Mouse (Mus musculus): ENCODE results near the gene Rnf10.

Gene Rnf10

GRCm38 (mm10) chr5:115234519-115234918 is 38.2 kb downstream of the Rnf10 start:
- no peak for DNase-seq

DNA sequence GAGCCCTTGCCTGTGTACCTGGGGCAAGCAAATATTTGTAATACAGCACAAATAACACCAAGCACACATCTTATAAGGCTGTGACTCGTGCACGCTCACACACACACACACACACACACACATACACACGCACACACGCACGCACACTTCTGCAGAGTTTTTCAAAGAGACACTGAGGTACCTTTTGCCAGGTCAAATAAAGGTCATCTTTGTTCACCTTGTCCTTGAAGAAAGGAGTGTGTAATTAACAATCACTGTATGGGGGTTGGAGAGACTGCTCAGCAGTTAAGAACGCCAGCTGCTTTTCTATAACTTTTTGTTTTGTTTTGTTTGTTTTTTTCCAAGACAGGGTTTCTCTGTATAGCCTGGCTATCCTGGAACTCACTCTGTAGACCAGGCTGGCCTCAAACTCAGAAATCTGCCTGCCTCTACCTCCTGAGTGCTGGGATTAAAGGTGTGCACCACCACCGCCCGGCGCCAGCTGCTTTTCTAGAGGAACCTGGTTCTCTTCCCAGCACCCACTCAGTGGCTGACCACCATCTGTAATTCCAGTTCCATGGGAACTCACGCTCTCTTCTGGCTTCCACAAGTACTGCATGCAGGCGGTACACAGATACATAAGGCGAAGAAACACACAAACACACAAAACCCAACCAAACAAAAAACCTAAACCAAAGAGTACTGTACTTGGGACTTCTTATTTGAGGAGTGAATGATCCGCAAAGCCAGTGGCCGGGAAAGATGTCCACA is 39.5 kb downstream of the Rnf10 start:
- no peak for DNase-seq

GRCm38 (mm10) chr5:115232516-115232915 is 40.2 kb downstream of the Rnf10 start:
- no peak for DNase-seq

DNA sequence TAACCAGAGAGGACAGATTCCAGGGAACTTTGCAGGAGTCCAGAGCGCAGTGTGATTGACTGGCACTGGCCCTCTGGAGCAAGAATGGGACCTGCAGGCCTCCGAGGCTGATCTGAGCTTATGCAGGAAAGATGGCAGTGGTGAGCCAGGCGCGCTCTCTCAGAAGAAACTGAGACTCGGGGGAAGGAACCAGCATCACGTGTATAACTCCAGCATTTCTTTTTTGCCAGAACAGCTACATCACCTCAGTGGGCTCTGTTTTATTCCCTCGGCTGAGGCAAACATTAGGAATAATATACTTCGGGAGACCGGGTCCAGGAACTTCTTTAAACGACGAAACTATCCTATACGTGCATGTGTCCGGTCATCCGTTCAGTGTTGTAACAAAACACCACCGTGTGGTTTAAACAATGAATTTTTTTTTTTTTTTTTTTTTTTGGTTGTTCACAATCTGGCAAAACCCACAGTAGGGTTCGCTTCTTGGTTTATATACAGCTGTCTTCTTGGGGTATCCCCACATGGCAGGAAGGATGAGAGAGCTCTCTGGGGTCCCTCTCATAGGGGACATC is 41.1 kb downstream of the Rnf10 start:
- DNase-seq = no peak

DNA sequence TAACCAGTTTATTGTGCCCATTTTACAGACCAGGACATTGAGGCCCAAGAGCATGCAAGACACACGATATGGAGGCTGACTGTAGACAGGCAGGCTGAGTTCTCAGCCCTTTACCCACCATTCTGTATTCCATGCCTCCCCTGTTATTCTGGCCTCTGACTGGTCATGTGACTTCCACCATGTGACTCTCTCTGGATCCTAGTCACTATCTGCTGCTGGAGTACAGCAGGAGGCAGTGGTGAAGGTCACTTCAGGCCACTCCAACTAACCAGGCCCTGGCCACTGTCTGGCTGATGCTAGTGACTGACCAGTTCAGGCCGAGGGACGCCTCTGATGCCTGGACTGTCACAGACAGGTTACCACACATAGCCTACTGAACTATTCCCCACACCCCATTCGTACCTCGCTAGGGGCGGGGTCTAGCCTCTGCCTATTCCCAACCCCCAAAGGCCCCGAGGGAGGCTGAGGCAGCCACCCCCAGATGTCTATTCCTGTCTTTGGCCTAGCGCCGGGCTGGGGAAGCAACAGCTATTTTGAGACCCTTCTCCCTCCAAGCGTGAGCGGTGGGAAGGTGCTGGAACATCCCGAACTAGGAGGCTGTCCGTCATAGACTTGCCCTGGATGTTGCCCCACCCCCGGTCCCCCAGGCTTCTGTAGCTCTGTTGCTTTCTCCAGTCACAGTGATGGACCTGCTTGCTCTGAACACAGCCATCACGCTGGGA is 41.7 kb downstream of the Rnf10 start:
- no peak for DNase-seq

DNA sequence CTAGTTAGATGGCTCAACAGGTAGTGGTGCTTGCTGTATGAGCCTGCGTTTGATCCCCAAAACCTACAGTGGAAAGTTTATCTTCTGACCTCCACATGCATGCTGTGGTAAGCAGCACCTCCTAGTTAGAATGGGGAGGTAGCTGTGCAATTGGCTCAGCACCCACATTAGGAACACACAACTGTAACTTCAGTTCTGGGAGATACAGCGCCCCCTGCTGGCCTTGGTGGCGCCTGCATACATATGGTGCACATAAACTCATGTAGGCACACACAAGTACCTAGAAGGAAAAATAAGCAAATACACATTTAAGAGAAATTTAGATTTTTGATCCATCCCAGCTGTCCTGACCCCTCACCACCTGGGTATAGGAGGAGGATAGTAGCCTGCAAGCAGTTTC is 50.2 kb downstream of the Rnf10 start:
- DNase-seq = no peak

DNA sequence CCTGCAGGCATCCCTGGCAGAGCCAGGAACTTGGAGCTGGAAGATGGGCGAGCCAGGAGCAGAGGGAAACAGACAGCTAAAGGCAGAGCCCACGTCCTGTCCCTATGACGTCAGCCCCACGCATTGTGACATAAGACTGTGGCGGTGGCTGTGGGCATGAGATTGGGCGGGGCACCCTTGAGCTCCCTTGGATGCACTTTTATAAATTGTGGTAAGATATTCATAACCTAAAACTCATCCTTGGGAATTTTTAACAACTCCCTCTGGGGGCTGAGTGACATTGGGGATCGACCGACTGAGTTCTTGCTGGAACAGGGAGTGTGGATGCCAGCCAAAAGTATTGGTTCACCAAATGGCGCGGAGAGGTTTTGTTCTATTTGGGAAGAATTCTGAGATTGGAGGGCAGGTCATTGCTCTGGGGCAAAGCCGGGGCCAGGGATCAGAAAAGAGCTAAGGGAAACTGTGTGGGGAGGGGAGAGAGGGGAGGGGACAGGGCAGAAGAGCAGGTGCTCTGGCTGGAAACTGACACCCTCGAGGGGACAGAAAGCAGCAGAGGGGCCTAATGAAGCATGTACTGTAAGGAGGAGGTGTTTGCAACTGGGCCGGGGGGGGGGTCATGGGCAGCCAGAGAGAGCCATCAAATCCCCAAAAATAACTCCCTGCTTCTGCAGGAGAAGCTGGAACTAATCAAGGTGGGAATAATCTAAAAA is 51.6 kb downstream of the Rnf10 start:
- no peak for DNase-seq

DNA sequence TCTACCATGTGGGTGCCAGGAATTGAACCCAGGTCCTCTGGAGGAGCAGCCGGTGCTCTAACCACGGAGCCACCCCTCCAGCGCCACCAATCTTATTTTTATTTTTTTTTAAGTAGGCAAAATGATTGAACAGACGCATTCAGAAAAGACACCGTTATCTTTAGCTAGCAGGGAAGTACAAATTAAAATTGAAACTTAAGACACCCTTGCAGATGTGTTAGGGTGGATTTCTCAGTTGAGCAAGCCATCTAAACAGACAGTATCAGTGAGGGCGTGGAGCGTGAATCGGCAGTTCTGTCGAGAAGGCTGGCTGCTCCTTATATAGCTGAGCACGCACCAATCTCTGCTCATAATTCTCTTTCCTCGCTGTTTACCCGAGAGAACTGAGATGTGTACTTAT is 54.7 kb downstream of the Rnf10 start:
- no peak for DNase-seq

DNA sequence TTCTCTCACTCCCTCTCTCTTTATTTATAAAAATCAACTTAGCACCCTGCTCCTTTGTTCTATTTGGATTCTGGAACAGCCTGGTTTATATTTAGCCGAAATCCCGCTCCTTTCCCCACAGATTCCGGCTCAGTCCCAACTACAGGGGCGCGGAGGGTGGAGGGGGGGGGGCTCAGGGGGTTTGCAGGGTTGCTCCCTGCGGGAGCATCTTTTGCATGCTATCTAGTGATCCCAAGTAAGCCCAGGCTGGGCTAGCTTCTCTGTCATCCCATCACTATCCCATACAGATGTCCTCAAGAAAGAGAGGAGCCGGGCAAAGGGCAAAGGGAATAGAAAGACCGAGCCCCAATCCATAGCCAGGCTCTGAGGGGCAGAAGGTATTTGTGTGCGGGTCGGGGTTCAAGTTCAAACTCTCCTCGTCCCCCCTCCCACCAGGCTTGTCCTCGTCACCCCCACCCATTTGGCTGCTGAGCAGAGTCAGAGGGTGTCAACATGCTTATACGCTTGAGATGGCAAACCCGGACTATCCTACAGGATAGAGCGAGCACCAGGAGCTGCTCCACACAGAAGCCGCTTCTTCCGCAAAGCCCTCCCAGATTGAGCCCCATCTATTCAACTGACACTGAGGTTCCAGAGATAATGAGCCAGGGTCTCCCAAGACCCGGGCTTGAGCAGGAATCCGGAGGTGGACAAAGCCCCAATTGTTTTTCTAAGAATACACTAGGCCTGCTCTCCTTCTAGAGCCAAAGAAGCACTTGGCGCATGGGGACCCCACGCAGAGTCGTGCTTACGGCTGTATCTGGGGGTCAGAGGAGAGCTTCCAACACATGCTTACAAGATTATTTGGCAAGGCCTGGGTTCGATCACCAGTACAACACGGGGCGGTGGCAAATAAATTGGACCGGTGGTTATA is 57.2 kb downstream of the Rnf10 start:
- DNase-seq = no peak

DNA sequence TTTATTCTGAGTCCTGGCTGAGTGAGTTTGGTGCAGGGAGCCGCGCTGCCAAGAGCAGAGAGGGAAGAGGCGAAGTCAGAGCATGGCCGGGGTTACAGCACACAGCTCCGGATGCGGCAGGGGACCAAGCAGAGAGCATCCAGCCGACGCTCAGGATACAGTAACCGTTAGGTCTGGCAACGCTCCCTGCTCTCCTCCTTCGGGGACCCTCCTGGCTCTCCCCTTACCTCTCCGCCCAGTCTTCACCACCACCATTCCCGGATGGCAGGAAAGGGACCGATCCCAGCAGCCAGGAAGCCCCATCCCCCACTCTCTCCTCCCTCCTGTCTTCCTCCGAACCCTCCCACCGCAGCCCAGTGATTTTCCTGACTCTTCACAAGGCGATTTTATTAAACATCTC is 57.8 kb downstream of the Rnf10 start:
- no peak for DNase-seq

- DNase-seq = no peak
These were observed 59.8 kb downstream of the Rnf10 start for GRCm38 (mm10) chr5:115212861-115213260.

- no peak for DNase-seq
These were observed 60.2 kb downstream of the Rnf10 start for GRCm38 (mm10) chr5:115212451-115212850.

GRCm38 (mm10) chr5:115210380-115210779 is 62.3 kb downstream of the Rnf10 start:
- DNase-seq = no peak

- DNase-seq = no peak
These were observed 64.1 kb downstream of the Rnf10 start for GRCm38 (mm10) chr5:115208601-115209000.

DNA sequence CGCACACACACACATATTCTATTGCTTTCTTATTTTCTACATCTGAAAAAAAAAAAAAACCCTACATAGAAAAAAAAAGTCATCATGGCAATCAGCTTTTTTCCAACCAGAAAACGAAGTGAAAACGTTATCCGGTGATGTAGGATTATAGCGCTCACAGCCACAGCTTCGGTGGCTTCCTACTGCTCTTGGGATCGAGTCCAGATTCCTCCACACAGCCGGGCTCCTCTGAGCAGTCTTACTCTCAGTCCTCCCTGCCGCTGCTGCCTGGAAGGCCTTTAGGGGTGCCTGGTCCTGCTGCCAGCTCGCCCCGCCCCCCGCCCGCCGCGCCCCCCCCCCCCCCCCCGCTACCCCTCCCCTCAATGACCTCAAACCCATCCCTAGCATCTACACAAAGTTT is 64.8 kb downstream of the Rnf10 start:
- DNase-seq = no peak

- no peak for DNase-seq
These were observed 65.5 kb downstream of the Rnf10 start for GRCm38 (mm10) chr5:115207244-115207643.

GRCm38 (mm10) chr5:115204562-115205311 is 68.0 kb downstream of the Rnf10 start:
- DNase-seq = no peak

- no peak for DNase-seq
These were observed 68.8 kb downstream of the Rnf10 start for GRCm38 (mm10) chr5:115203735-115204561.

DNA sequence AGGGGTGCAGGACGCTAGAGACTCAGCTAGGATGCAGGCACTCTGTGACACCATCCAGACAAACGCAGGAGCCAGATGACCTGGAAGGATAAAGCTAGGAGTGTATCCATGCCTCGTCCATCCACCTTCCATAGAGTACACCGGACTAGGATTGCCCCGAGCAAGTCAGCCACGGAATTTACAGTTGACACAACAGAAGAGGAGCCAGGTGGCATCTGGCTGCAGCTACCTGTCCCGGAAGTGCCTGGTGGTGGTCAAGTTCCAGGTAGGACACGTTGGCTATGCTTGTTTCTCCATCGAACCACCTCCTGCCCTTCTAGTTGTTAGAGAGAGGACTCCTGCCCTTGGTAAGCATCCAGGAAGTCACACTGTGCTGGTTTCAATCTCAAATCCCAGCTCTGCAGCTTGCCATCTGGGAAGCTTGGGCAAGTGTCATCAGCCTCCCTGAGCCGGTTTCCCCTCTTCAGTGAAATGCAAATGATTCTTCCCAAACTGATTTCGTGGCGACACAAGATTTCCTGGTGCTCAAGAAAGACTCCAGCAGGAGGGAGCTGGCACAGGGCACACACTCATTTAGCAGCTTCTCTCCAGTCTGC is 78.0 kb downstream of the Rnf10 start:
- no peak for DNase-seq

Measured in kidney, adult 11 months (tissue).